In the genomic region with DNA sequence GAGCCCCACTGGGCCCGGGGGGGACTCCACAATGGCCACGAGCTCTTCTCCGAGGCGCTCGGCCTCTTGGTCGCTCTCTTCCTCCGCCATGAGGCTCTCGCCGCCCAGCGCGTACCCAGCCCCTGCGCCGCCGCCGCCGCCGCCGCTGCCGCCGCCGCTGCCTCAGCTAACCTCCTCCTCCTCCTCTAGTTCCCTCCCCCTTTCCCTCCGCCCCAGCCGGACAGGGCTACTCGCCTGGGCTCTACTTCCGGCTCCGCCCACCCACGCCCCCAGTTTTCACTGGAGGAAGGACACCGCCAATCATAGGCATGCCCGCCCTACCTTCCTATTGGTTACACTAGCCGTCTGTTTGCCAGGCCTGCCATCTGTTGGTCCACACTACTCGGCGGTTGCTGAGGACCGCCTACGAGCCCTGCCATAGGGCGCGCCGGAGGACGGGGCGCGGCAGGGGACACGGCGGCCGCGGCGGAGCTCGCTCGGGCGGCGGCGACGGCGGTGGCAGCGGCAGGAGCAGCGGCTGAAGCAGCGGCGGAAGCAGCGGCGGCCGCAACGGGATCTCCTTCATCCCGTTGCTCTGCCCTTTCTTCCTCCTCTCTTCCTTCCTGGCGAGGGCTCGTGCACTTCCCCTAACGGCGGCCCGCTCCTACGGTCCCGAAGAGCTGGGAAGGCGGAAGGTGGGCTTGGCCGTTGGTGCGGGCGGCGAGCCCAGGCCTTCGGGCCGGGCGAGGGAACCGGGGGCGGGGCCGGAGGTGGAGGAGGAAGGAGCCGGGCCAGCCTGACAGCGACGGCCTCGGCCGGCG, we compare ENCODE assay signal across 1 mouse cellular context.
TF ChIP-seq lines count a peak whose summit lies in the region.

A gene (minus strand): TSS at position 90 of the 800 bp plus-strand sequence.
A gene (plus strand): TSS at position 434 of the 800 bp plus-strand sequence.

TF ChIP-seq in CH12.LX, 34 proteins besides CTCF, POLR2A, EP300 and RAD21 (continued from another document):
- TF ChIP-seq NRF1 (IDR thresholded peaks at IDR 0.05; ENCODE audit: low read depth, low read length): peak; percentile 58
- TF ChIP-seq ZMIZ1 (IDR thresholded peaks at IDR 0.05; ENCODE audit: low read depth, low read length): peak; percentile 91
- TF ChIP-seq TBP (conservative IDR thresholded peaks at IDR 0.05; ENCODE audit: low read depth, low read length): peak; percentile 79
- TF ChIP-seq BHLHE40 (IDR thresholded peaks at IDR 0.05; ENCODE audit: low read depth, low read length): peak; percentile 4; the same call in 1 of the 2 replicates
- peak; percentile 96 for TF ChIP-seq ELF1 (IDR thresholded peaks at IDR 0.05; ENCODE audit: low read depth, low read length)
- TF ChIP-seq JUND (conservative IDR thresholded peaks at IDR 0.05; ENCODE audit: low read depth, low read length): no peak
- TF ChIP-seq POLR2AphosphoS2 (IDR thresholded peaks at IDR 0.05; ENCODE audit: low read depth, low read length): peak; percentile 62; the same call in 1 of the 2 replicates
- TF ChIP-seq ZC3H11A (IDR thresholded peaks at IDR 0.05; ENCODE audit: low read depth, low read length): no peak
- no peak for TF ChIP-seq MAFK (IDR thresholded peaks at IDR 0.05; ENCODE audit: insufficient replicate concordance, low read length)
- TF ChIP-seq JUN (IDR thresholded peaks at IDR 0.05; ENCODE audit: insufficient read depth, low read depth, low read length): no peak
- no peak for TF ChIP-seq ETS1 (conservative IDR thresholded peaks at IDR 0.05; ENCODE audit: low read depth, low read length)
- no peak for TF ChIP-seq RCOR1 (conservative IDR thresholded peaks at IDR 0.05; ENCODE audit: low read depth, low read length)
- no peak for TF ChIP-seq USF1 (IDR thresholded peaks at IDR 0.05; ENCODE audit: low read depth, low read length)
- TF ChIP-seq E2F4 (IDR thresholded peaks at IDR 0.05; ENCODE audit: insufficient replicate concordance, low read depth, low read length): no peak
- peak; percentile 60; the same call in 1 of the 2 replicates for TF ChIP-seq MAX (IDR thresholded peaks at IDR 0.05; ENCODE audit: low read length)
- TF ChIP-seq ZKSCAN1 (IDR thresholded peaks at IDR 0.05; ENCODE audit: borderline replicate concordance, low read depth, low read length): no peak
- TF ChIP-seq SMC3 (IDR thresholded peaks at IDR 0.05; ENCODE audit: low read depth, low read length): no peak
- TF ChIP-seq USF2 (conservative IDR thresholded peaks at IDR 0.05; ENCODE audit: low read depth, low read length): no peak
- no peak; the same call in 1 of the 2 replicates for TF ChIP-seq GABPA (IDR thresholded peaks at IDR 0.05; ENCODE audit: insufficient replicate concordance, low read depth, low read length)
- peak; percentile 98 for TF ChIP-seq CHD2 (IDR thresholded peaks at IDR 0.05; ENCODE audit: low read length)
- TF ChIP-seq UBTF (IDR thresholded peaks at IDR 0.05; ENCODE audit: low read depth, low read length): peak; percentile 57
- no peak; the same call in 1 of the 2 replicates for TF ChIP-seq MYC (IDR thresholded peaks at IDR 0.05; ENCODE audit: low read depth, low read length)
- TF ChIP-seq MAZ (IDR thresholded peaks at IDR 0.05; ENCODE audit: low read depth, low read length): peak; percentile 98
- 0 out of 2 replicates have a peak, but pooled peaks have one; percentile 25 for TF ChIP-seq IRF4 (IDR thresholded peaks at IDR 0.05; ENCODE audit: low read depth, low read length)
- TF ChIP-seq ZNF384 (IDR thresholded peaks at IDR 0.05; ENCODE audit: low read depth, low read length): no peak
- peak; percentile 84 for TF ChIP-seq NELFE (IDR thresholded peaks at IDR 0.05; ENCODE audit: low read depth, low read length)
- no peak for TF ChIP-seq PAX5 (IDR thresholded peaks at IDR 0.05; ENCODE audit: low read length)
